Comparison of ENCODE assay signal across 11 mouse cellular contexts in genomic region chr17:70794722-70795121, GRCm38 (mm10). TPM values are rescaled to one million over a fixed set of nuclear protein-coding genes. Genes with fewer than 3 reads are reported as not detected.
DNase-seq lines count a peak whose midpoint lies in the region; ATAC-seq and TF ChIP-seq lines count a peak whose summit lies in the region.
"Had no signal": no experiment of that assay in that cellular context is flagged by ENCODE, and none has a peak within 500 bp of the region (broad histone marks: within the 10 kb centered on the region; RNA-seq: fewer than 3 reads in every experiment).

No protein-coding gene starts in this region.

- H3K79me2 ChIP-seq in heart, adult 2 months (replicated peaks; ENCODE audit: control insufficient read depth, insufficient read depth, low read length) = no peaks in the 10 kb centered on the region

- no peaks in the 10 kb centered on the region for H3K27me3 ChIP-seq in heart, adult 2 months (ENCODE audit: control insufficient read depth, insufficient read depth, low read length)
- no peaks in the 10 kb centered on the region for H3K27me3 ChIP-seq in lung, embryonic 14.5 days (ENCODE audit: insufficient read depth, low read length)
- no peaks in the 10 kb centered on the region for H3K27me3 ChIP-seq in hindbrain, postnatal 0 days (ENCODE audit: insufficient read depth, low read length)
- H3K27me3 ChIP-seq in stomach, embryonic 14.5 days (ENCODE audit: control insufficient read depth, insufficient read depth, low read length) = no peaks in the 10 kb centered on the region
- H3K27me3 ChIP-seq: liver, embryonic 15.5 days had no signal

- TF ChIP-seq CTCF in heart, adult 2 months (IDR thresholded peaks at IDR 0.05) = no peak
- TF ChIP-seq CTCF in lung, embryonic 14.5 days (IDR thresholded peaks at IDR 0.05; ENCODE audit: low read depth) = no peak
- no peak for TF ChIP-seq CTCF in hindbrain, postnatal 0 days (IDR thresholded peaks at IDR 0.05; ENCODE audit: low read depth)

- 0 out of 2 replicates have a peak overlapping the region, but pooled peaks have one; percentile 7 for H3K27ac ChIP-seq in heart, adult 2 months
- H3K27ac ChIP-seq in lung, embryonic 14.5 days (ENCODE audit: low read depth) = peak overlapping the region; percentile 81
- H3K27ac ChIP-seq in hindbrain, postnatal 0 days = peak overlapping the region; percentile 51; the same call in 1 of the 2 replicates
- peak overlapping the region; percentile 64; the same call in 1 of the 2 replicates for H3K27ac ChIP-seq in stomach, embryonic 14.5 days (ENCODE audit: low read length)
- H3K27ac ChIP-seq: liver, embryonic 15.5 days had no signal

- peaks cover 3% of the 10 kb centered on the region; the same call in 1 of the 2 replicates for H3K4me1 ChIP-seq in heart, adult 2 months (ENCODE audit: control insufficient read depth, insufficient read depth, low read length)
- no peaks in the 10 kb centered on the region for H3K4me1 ChIP-seq in lung, embryonic 14.5 days (ENCODE audit: insufficient read depth)
- peaks cover 10% of the 10 kb centered on the region for H3K4me1 ChIP-seq in hindbrain, postnatal 0 days (ENCODE audit: insufficient read depth, low read length)
- H3K4me1 ChIP-seq in stomach, embryonic 14.5 days (ENCODE audit: control insufficient read depth, insufficient read depth, low read length) = no peaks in the 10 kb centered on the region
- H3K4me1 ChIP-seq: liver, embryonic 15.5 days had no signal

- peak overlapping the region; percentile 31 for H3K4me2 ChIP-seq in lung, embryonic 14.5 days
- no peak overlapping the region for H3K4me2 ChIP-seq in hindbrain, postnatal 0 days (ENCODE audit: low read depth, low read length)
- no peak overlapping the region for H3K4me2 ChIP-seq in stomach, embryonic 14.5 days (replicated peaks; ENCODE audit: low read depth, low read length)
- H3K4me2 ChIP-seq: liver, embryonic 15.5 days had no signal

- H3K4me3 ChIP-seq in heart, adult 2 months = no peak overlapping the region
- H3K4me3 ChIP-seq in lung, embryonic 14.5 days (ENCODE audit: low read depth, low read length) = no peak overlapping the region
- H3K4me3 ChIP-seq in hindbrain, postnatal 0 days (ENCODE audit: low read length) = no peak overlapping the region
- H3K4me3 ChIP-seq in stomach, embryonic 14.5 days (ENCODE audit: low read depth, low read length) = no peak overlapping the region
- H3K4me3 ChIP-seq: erythroblast, embryonic 14.5 days; liver, embryonic 15.5 days had no signal

- intact Hi-C loops in heart, adult 2 months (cut with DNase I) = no loop called here

- DNase-seq in heart, adult 2 months = no peak
- DNase-seq in heart, adult 9 months (ENCODE audit: low spot score in 2 of 2) = no peak
- DNase-seq in lung, embryonic 14.5 days = no peak
- no peak for DNase-seq in lung, postnatal 10 days
- no peak for DNase-seq in hindbrain, postnatal 0 days (ENCODE audit: low spot score)
- no peak for DNase-seq in adrenal gland, postnatal 10 days
- DNase-seq in thymus, postnatal 0 days (ENCODE audit: low spot score) = no peak
- DNase-seq: kidney, postnatal 14 days had no signal

- no peaks in the 10 kb centered on the region for H3K9me3 ChIP-seq in lung, embryonic 14.5 days (ENCODE audit: low read depth, low read length)
- H3K9me3 ChIP-seq in hindbrain, postnatal 0 days (ENCODE audit: low read length) = no peaks in the 10 kb centered on the region
- H3K9me3 ChIP-seq in stomach, embryonic 14.5 days (ENCODE audit: control insufficient read depth, low read depth, low read length) = no peaks in the 10 kb centered on the region
- H3K9me3 ChIP-seq: liver, embryonic 15.5 days had no signal

- WGBS in heart, adult 2 months = 27% methylated on average over 6 of the region's 6 CpGs
- WGBS in lung, embryonic 14.5 days = 33% methylated on average over 6 of the region's 6 CpGs
- WGBS in hindbrain, postnatal 0 days = 40% methylated on average over 6 of the region's 6 CpGs
- WGBS in stomach, embryonic 14.5 days = 34% methylated on average over 6 of the region's 6 CpGs

- TF ChIP-seq POLR2A in heart, adult 2 months (IDR thresholded peaks at IDR 0.05; ENCODE audit: insufficient read depth, low read depth, low read length) = no peak

- ATAC-seq in lung, embryonic 14.5 days (ENCODE audit: insufficient read depth) = no peak
- peak; percentile 28; the same call in 1 of the 2 replicates for ATAC-seq in hindbrain, postnatal 0 days
- peak; percentile 44; the same call in 1 of the 2 replicates for ATAC-seq in stomach, embryonic 14.5 days (ENCODE audit: insufficient number of reproducible peaks, insufficient read depth, low FRiP score, low read depth)

- no peak overlapping the region for H3K9ac ChIP-seq in heart, adult 2 months (ENCODE audit: low read depth, low read length)
- H3K9ac ChIP-seq in lung, embryonic 14.5 days = no peak overlapping the region
- no peak overlapping the region for H3K9ac ChIP-seq in hindbrain, postnatal 0 days (replicated peaks; ENCODE audit: low read length)
- no peak overlapping the region for H3K9ac ChIP-seq in stomach, embryonic 14.5 days (replicated peaks; ENCODE audit: low read depth, low read length)
- H3K9ac ChIP-seq: liver, embryonic 15.5 days had no signal

- no peaks in the 10 kb centered on the region for H3K36me3 ChIP-seq in heart, adult 2 months (ENCODE audit: control insufficient read depth, insufficient read depth, low read length)
- no peaks in the 10 kb centered on the region for H3K36me3 ChIP-seq in lung, embryonic 14.5 days (ENCODE audit: insufficient read depth)
- H3K36me3 ChIP-seq in hindbrain, postnatal 0 days (ENCODE audit: insufficient read depth, low read length) = no peaks in the 10 kb centered on the region
- no peaks in the 10 kb centered on the region for H3K36me3 ChIP-seq in stomach, embryonic 14.5 days (ENCODE audit: control insufficient read depth, insufficient read depth, low read length)
- H3K36me3 ChIP-seq: liver, embryonic 15.5 days had no signal

- no peak for TF ChIP-seq EP300 in heart, adult 2 months (IDR thresholded peaks at IDR 0.05; ENCODE audit: insufficient read depth, low read depth, low read length)

RNA-seq across cellular contexts. Expression of gene Tgif1, which starts 58.6 kb away (rescaled TPM):
- 1 to 10 TPM; 3.0 to 4.0 TPM for total RNA-seq in heart, adult 2 months (2021)
- 8.6 and 14.0 TPM in 2 replicates for polyA plus RNA-seq in heart, adult 2 months (2012; rRNA removed)
- polyA plus RNA-seq in lung, embryonic 14.5 days (2014; fragmentation: Nextera tagmentation; extraction: Ambion mirVana) = 60.3 and 63.1 TPM in 2 replicates
- total RNA-seq in hindbrain, postnatal 0 days (2014; rRNA removed) = 12.5 and 12.6 TPM in 2 replicates
- polyA plus RNA-seq in hindbrain, postnatal 0 days (2015; fragmentation: Nextera tagmentation; extraction: Ambion mirVana) = 8.4 and 9.4 TPM in 2 replicates
- 65.0 and 66.5 TPM in 2 replicates for polyA plus RNA-seq in stomach, embryonic 14.5 days (2014; fragmentation: Nextera tagmentation; extraction: Ambion mirVana)
- 10 to 100 TPM; 35.7 to 51.8 TPM for total RNA-seq in adrenal gland, postnatal 10 days (2021)
- polyA plus RNA-seq in thymus, postnatal 0 days (2015; fragmentation: Nextera tagmentation; extraction: Ambion mirVana) = 36.4 and 37.8 TPM in 2 replicates

Comparison
In these comparisons a context has a peak if more than half of its experiments do, and no peak if none do; other contexts are left out.
1. H3K27ac ChIP-seq: peak in every context shown above with its lines; median percentile 81 in lung, embryonic 14.5 days; 64 in stomach, embryonic 14.5 days; 51 in hindbrain, postnatal 0 days; 7 in heart, adult 2 months.